Mouse (Mus musculus) myocyte (in vitro differentiated cells): ENCODE results near the gene Capn9.

Source experiments
- CEBPB ChIP-seq: IDR thresholded peaks from 2 replicates; pipeline ENCODE4 v1.6.1; 2011; ENCODE audit warnings: mild to moderate bottlenecking, moderate library complexity; ENCODE audit not compliant: poor library complexity, insufficient read depth, severe bottlenecking
- E2F4 ChIP-seq: IDR thresholded peaks from one replicate; pipeline ENCODE4 v1.6.1; 2011; ENCODE audit warnings: mild to moderate bottlenecking, control low read depth, moderate library complexity; ENCODE audit not compliant: insufficient read depth
- MAX ChIP-seq: IDR thresholded peaks from one replicate; pipeline ENCODE4 v1.6.1; 2011; ENCODE audit warnings: low read depth, mild to moderate bottlenecking, control low read depth
- MYOD1 ChIP-seq, 3 experiments: IDR thresholded peaks; one replicate each; pipeline ENCODE4 v1.6.1; 2011; ENCODE audit warnings: control low read depth in 2 of 3, low read depth in 2 of 3, mild to moderate bottlenecking in 2 of 3, moderate library complexity in 1 of 3; ENCODE audit not compliant: insufficient read length in 2 of 3, control insufficient read depth in 1 of 3
- MYOG ChIP-seq, 3 experiments: IDR thresholded peaks; one replicate each; pipeline ENCODE4 v1.6.1; 2011; ENCODE audit warnings: control low read depth in 2 of 3, low read depth in 2 of 3, mild to moderate bottlenecking in 2 of 3; ENCODE audit not compliant: insufficient read length in 2 of 3, control insufficient read depth in 1 of 3, insufficient read depth in 1 of 3
- POLR2A ChIP-seq: IDR thresholded peaks from one replicate; pipeline ENCODE4 v1.6.1; 2011; ENCODE audit warnings: low read depth, mild to moderate bottlenecking, control low read depth, moderate library complexity; ENCODE audit not compliant: insufficient read length
- POLR2AphosphoS2 ChIP-seq: IDR thresholded peaks from one replicate; pipeline ENCODE4 v1.6.1; 2011; ENCODE audit warnings: low read depth, control low read depth; ENCODE audit not compliant: insufficient read length
- REST ChIP-seq: IDR thresholded peaks from one replicate; pipeline ENCODE4 v1.6.1; 2011; ENCODE audit warnings: mild to moderate bottlenecking, control low read depth, moderate library complexity; ENCODE audit not compliant: insufficient read depth, insufficient read length
- SRF ChIP-seq: IDR thresholded peaks from one replicate; pipeline ENCODE4 v1.6.1; 2011; ENCODE audit warnings: low read depth; ENCODE audit not compliant: control insufficient read depth, insufficient read length
- TCF12 ChIP-seq: IDR thresholded peaks from one replicate; pipeline ENCODE4 v1.6.1; 2011; ENCODE audit warnings: mild to moderate bottlenecking, control low read depth; ENCODE audit not compliant: poor library complexity, insufficient read depth, severe bottlenecking
- TCF3 ChIP-seq: IDR thresholded peaks from one replicate; pipeline ENCODE4 v1.6.1; 2011; ENCODE audit warnings: low read depth, control low read depth; ENCODE audit not compliant: insufficient read length
- USF1 ChIP-seq: IDR thresholded peaks from one replicate; pipeline ENCODE4 v1.6.1; 2011; ENCODE audit warnings: low read depth, mild to moderate bottlenecking, control low read depth, moderate library complexity

DNA sequence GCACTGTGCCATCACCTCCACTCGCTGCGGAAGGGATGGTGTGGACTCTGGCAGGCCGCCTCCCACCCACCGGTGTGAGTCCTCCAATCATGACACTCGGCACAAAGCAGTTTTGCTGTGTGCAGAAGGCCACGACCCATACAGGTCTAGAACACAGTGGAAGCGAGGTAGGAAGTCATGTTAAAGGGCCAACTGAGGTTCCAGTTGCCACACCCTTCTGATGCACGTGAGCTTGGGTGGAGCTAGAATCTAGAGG is 59.3 kb downstream of the Capn9 start:
- no peak for TF ChIP-seq POLR2A
- TF ChIP-seq MYOG (IDR thresholded peaks at IDR 0.05; ENCODE audit: control insufficient read depth in 1 of 3, insufficient read depth in 1 of 3, insufficient read length in 2 of 3, low read depth in 2 of 3): no peak
- no peak for TF ChIP-seq USF1
- no peak for TF ChIP-seq E2F4
- no peak for TF ChIP-seq REST
- TF ChIP-seq POLR2AphosphoS2: peak; percentile 40
- TF ChIP-seq MAX: no peak
- peak in 1 of 3 experiments; percentile 1 for TF ChIP-seq MYOD1 (IDR thresholded peaks at IDR 0.05; ENCODE audit: control insufficient read depth in 1 of 3, insufficient read length in 2 of 3, low read depth in 2 of 3)
- TF ChIP-seq TCF12: no peak
- TF ChIP-seq CEBPB: no peak
- no peak for TF ChIP-seq SRF
- TF ChIP-seq TCF3: no peak
